Mouse (Mus musculus) induced T-regulatory cell, adult 2 months (primary cell): ENCODE data around the gene Dact2.
A peak's percentile ranks its signal among the peaks of the same experiment; 100 is the strongest.

ENCODE experiments used
- DNase-seq: peaks from one replicate; pipeline ENCODE4 v3.0.0-alpha.2; 2012; ENCODE audit warnings: low read depth

Dact2 gene

DNA sequence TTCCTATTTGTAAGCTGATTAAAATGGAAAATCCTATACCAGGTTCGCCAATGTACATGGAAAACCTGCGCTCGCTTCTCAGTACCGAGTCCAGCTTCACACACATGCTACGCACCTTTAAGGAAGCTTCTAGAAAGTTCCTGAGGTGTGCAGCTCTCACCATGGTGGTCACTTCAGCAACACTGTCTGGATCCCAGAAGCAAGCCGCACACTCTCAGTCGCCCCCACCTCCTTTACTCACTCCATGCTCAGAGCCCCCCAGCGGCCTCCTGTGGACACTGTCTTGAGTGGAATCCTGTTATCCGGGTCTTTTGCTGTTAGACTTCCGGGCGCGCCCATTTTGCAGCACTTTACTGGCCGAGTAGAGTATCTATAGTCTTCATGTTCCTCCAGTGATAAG is at the start of gene Dact2:
Gene Dact2 (minus strand): TSS at position 244 of the 400 bp plus-strand sequence.
- DNase-seq = no peak

DNA sequence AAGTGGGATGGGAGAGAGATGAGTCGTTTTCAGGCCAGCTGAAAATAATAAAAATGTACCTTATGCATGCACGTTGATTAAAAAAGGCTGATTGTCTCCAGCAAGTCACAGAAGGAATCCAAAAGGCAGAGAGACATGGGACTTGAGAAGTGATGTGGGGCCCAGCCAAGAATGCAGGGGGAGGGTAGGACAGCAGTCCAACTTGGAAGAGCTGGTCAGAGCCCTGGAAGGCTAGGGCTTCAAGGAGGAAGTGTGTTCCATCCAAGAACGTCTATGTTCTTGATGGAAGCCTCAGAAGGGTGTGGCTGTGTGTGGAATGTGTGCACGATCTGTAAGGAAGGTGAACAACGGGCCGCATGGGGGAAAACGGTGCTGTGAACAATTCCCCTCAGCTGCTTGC is 48.4 kb upstream of the Dact2 start:
- DNase-seq = no peak

GRCm38 (mm10) chr17:14250401-14250800 is 46.3 kb upstream of the Dact2 start:
- no peak for DNase-seq

- DNase-seq = no peak
Measured at GRCm38 (mm10) chr17:14249595-14249994, 45.5 kb upstream of the Dact2 start.

DNA sequence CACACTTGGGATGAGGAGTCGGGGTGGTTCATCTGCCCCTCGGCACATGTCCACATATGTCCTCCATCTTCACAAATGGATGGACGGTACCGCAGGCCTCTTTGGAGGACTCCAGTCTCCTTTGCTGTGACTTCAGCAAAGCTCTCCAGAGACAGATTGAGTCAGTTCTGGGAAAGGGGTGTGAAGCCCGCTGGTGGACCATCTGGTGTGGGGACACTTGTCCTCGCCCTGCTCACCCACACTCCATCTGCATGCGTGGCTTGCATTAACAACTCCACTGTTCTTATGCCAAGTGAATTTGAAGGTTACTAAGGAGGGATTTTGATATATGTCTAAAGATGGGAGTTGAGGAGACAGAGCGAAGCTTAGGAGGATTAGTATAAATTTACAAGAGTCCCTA is 43.8 kb upstream of the Dact2 start:
- DNase-seq = no peak

GRCm38 (mm10) chr17:14246266-14246665 is 42.2 kb upstream of the Dact2 start:
- DNase-seq = no peak

GRCm38 (mm10) chr17:14244195-14244965 is 40.3 kb upstream of the Dact2 start:
- DNase-seq = no peak

DNA sequence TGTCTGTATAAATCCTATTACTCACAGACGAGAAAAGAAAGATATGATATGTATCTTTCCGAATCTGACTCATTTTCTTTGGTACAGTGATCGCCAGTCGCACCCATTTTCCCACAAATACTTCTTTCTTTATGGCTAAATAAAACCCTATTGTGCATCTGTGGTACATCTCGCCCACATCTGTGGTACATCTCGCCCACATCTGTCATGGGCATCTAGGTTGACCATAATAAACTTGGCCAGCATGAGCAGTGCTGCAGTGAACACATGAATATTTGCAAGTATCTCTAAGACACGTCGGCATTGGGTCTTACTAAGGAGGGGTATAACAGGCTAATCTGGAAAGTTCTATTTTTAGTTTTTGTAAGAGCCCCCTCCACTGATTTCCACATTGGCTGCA is 38.5 kb upstream of the Dact2 start:
- DNase-seq = no peak

DNA sequence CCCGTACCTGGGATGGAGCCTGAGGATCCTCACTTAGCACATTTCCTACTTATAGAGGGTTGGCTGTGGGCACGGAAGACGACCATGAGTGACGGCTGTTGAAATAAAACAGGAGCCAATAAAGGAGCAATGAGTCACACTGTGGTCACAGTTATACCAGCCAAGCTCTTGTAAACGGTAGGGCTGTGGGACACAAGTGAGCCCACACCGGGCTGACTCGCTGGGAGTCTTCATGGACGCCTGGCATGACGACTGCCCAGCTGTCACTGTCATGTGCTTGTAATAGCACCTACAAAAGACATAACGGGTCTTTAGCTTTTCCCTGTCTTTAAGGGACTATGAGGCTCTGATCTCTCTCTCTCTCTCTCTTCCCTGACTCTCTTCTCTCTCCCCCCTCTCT is 35.9 kb upstream of the Dact2 start:
- DNase-seq = no peak

GRCm38 (mm10) chr17:14237134-14237533 is 33.0 kb upstream of the Dact2 start:
- DNase-seq = no peak

GRCm38 (mm10) chr17:14234774-14235389 is 30.8 kb upstream of the Dact2 start:
- no peak for DNase-seq

- DNase-seq = no peak
Measured at GRCm38 (mm10) chr17:14233658-14234057, 29.6 kb upstream of the Dact2 start.

DNA sequence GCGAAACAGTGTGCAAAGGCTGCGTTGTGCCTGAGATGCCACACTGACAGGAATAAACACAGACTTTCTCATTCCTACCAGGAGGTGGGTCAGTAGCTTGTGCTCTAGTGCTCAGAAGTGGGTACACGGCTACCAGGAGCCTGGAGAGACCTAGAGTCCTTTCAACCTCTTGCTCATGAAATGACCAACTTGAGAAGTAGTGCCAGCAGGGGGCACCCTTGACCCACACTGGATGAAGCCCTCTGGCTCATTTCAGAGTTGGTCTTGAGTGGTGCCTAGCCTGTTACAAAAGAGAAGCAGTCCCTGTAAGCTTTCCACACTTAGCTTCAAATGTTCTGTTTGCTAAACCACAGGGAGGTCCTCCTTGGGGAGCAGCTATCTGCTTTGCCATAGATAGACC is 28.5 kb upstream of the Dact2 start:
- peak; percentile 12 for DNase-seq

DNA sequence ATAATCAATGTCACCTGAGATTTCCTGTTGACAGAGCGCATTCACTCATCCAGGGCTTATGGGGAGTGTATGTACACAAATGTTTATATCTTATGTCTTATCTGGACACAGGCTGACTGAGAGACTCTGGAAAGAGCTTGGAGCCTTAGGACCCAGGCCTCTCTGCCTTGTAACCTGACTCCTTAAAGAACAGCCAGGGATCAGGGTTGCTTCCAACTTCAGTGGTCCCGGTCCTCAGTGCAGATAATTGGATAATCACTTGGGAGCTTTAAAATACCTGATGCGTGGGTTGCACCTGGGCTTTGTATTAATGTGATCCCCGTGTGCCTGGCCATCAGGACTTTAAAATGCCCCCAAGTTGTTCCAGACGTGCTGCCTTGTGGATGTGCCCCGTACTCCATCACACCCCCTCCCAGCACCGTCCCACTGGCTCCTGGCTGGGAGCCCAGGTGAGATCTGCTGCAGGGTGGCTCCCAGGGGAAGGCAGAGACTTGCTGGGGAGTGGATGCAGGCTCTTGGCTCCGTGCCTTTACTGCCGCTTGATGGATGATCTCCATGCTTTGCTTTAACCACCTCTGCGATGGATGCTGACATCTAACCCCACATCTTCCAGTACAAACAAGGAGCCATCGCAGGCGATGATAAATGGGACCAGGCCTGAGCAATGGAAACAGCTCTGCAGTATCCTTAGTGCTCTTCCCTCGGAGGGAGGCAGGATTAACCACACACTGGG is 26.8 kb upstream of the Dact2 start:
- DNase-seq = no peak

DNA sequence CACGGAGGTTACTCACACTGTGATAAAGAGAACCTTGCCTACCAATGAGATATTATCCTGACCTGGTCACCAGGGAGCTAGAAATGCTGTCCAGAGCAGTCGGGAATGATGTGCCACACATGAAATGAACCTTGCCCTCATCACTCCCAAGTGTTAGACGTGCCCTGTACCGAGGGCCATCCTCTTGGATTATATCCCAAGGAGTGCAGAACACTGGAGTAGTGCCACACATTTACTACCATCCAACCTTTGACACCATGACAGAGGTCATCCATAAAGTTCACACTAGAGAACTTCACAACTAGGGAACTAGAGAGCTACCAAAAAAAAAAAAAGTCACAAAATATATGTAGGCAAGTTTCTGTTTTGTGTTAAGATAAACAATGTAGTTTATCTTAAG is 24.3 kb upstream of the Dact2 start:
- no peak for DNase-seq

- no peak for DNase-seq
Measured at GRCm38 (mm10) chr17:14227601-14228000, 23.5 kb upstream of the Dact2 start.

- DNase-seq = no peak
Measured at GRCm38 (mm10) chr17:14226778-14227177, 22.7 kb upstream of the Dact2 start.

DNA sequence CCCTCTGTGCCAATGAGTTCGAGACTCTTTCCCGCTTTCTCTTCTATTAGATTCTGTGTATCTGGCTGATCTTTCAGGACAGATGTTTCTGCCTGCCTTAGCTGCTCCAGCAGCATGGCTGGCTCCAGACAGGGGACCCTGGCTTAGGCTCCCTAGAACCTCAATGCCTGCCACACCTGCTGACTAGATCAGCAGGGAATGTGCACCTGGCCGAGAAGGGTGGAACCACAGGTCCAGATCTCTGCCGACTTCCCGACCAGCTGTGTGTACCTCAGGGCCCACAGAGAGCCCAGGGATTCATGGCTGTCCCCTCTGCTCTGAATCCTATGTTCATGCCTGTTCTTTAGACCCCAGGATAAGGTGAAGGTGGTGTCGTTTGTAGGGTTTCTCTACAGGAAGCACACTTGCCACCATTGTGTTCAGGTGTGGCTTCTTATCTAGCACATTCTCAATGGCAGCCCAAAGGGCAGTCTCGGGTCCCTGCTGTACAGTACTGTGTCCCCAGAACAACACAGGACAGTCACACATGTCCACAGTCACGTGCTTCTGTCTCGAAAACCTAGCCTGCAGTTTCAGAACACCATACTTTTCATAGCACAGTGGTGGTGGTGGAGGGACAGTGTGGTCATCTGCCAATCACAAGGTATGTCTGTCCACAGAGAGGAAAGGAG is 22.0 kb upstream of the Dact2 start:
- DNase-seq = no peak

GRCm38 (mm10) chr17:14221893-14222615 is 17.9 kb upstream of the Dact2 start:
- DNase-seq = no peak

GRCm38 (mm10) chr17:14220606-14221202 is 16.6 kb upstream of the Dact2 start:
- peak; percentile 56 for DNase-seq

DNA sequence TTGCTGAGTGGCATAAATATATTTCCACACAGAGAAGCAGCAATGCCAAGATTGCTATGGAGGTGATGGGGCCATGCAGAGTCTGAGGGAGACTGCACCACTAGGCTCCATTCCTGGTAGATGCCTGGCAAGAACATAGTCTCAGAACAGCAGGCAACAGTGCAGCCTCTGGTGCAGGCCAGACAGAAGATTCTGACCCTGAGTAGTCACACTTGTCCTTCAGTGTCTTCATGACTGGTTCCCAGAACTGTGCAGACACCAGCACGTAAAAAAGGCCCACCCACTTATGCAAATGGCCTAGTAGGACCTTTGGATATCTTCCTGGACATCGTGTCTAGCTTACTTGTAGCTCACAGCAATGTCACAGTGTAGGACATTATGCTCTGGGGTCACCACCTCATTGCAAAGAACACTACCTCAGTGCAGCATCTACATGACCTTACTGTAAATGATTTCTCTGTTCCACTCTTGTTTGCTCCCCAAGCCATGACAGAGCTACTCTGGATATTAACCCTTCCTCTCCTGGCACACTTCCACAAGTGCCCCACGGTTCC is 9.9 kb upstream of the Dact2 start:
- DNase-seq = no peak
